Mouse (Mus musculus) C2C12 (cell line): ENCODE data around the gene 4930518I15Rik.

Experiments used
- CEBPB ChIP-seq: IDR thresholded peaks from one replicate; pipeline ENCODE4 v1.6.1; 2011; ENCODE audit warnings: low read depth, mild to moderate bottlenecking, control low read depth, moderate library complexity
- CTCF ChIP-seq: IDR thresholded peaks from one replicate; pipeline ENCODE4 v1.5.1; 2011; ENCODE audit not compliant: control insufficient read depth, insufficient read depth, insufficient read length
- FOSL1 ChIP-seq: IDR thresholded peaks from one replicate; pipeline ENCODE4 v1.8.0; 2011; ENCODE audit warnings: mild to moderate bottlenecking, low read length; ENCODE audit not compliant: poor library complexity, insufficient read depth, severe bottlenecking
- MYOD1 ChIP-seq: IDR thresholded peaks from one replicate; pipeline ENCODE4 v1.6.1; 2011; ENCODE audit warnings: low read depth; ENCODE audit not compliant: control insufficient read depth, insufficient read length
- MYOG ChIP-seq: IDR thresholded peaks from one replicate; pipeline ENCODE4 v1.6.1; 2011; ENCODE audit not compliant: control insufficient read depth, insufficient read length; ENCODE audit errors: extremely low read depth
- USF1 ChIP-seq: IDR thresholded peaks from one replicate; pipeline ENCODE4 v1.6.1; 2011; ENCODE audit warnings: low read depth, mild to moderate bottlenecking, control low read depth, moderate library complexity

DNA sequence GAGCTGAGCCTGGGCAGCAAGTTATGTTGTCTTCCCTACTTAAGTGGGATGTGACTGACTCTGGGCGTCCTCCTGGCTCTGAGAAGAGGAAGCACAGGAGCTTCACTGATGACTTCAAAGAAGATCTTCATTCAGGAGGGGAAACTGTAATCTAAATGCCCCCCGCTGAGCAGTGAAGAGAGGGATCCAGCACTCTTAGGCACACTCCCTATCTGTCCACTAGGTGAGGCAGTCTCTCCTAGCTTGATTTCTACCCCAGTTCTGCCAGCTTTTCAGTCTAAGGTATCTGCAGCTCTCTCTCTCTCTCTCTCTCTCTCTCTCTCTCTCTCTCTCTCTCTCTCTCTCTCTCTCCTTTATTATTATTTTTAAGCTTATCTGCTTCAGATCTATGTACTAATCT is 45.6 kb upstream of the 4930518I15Rik start:
- no peak for TF ChIP-seq CTCF
- no peak for TF ChIP-seq MYOG
- TF ChIP-seq USF1 = no peak
- TF ChIP-seq MYOD1 = no peak
- no peak for TF ChIP-seq CEBPB
- TF ChIP-seq FOSL1 = no peak
